Mouse (Mus musculus): ENCODE measurements around the gene Snapc5.

Gene Snapc5

DNA sequence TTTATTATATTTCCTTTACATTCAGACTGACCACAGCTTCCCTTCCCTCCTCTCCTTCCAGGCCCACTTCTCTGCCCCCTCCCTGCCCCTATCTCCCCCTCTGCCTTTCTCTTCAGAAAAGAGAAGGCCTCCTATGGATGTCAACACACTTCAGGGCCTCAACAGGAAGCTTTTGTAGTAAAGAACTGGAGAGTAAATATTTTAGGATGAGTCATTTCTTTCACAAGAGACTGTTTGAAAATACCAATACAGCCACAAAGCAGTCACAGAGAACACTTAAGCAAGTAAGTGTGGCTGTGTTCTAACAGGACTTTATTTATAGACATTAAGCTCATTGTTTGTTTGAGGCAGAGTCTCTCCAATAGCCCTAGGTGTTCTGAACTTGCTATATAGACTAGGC, 23.3 kb downstream of the Snapc5 start:
- DNase-seq, result no peak

DNA sequence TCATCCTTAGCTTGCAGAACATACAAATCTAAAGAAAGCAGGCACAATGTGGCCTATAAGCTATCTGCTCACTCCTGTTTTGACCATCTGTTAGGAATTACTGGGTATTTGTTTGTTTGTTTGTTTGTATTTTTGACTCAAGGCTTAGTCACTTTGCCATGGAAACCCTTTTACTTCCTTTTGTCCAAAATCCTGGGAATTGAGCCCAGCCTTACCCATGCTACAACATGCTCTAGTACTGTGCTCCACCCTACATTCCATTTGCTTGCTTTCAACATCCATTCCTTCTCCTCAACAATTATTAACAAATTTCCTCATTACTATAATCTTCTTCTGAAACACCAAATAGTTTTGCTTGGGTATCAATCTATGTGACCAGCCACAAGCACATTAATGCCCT, 23.8 kb downstream of the Snapc5 start:
- DNase-seq, result no peak

DNA sequence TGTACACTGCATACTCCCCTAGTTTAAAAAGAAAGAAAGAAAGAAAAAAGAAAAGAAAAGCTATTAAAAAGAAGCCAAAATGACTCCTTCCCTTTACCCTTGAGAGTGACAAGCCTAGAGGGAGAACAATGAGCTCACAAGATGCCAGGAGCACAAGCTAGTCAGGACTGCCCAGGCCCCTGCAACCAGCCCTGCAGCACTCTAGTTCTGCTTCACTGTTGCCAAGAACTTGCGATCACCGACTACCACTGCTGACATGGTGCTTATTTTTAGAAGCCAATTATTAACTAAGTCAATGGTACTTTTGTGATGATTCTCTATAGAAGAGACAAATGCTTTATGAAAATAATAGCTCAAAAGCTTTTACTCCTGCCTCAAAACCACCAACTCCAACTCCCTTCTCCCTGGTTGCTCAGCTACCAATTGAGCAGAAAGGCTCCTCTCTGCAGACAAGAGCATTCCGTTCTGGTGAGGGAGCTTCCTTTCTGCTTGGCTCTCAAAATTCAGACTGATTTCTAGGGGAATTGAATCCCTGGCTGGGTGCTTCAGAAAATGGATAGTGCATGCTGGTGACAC, 28.5 kb downstream of the Snapc5 start:
- DNase-seq, result no peak

DNA sequence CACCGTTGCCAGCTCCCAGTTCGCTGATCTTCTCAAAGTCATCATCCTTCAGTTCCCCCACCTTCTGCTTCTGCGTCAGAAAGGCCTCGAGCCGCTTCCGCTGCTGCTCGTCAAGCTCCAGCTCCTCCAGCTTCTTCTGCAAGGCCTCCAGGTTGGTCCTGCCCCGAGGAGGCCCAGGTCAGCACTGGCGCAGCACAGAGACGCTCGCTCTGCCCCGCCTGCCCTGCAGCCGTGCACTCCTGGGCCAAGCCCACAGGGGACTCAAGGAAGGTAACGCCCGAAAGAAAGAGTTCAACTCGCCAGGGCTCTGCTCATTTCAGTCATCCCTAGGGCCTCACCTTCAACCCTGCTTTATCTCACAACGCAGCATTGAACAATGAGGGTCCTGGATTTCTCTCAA, 35.4 kb downstream of the Snapc5 start:
- no peak for DNase-seq

DNA sequence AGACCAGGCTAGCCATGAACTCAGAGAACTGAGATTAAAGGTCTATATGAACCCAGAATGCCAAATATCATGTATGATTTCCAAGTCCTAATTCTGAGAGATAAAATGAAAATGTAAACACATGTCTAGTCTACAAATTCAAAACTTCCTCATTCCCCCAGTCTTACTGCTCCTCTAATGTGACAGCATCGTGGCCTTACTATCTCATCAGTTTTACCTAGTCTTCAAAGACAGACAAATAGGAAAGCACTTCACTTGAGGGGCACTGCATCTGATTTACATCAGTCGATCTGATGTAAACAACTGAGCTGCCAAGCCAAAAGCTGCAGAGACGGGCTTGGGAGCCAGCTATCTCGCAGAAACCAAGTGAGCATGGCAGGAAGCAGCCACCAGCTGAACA, 37.0 kb downstream of the Snapc5 start:
- DNase-seq, result no peak

GRCm38 (mm10) chr9:64216641-64217040, 37.6 kb downstream of the Snapc5 start:
- DNase-seq, result no peak

DNA sequence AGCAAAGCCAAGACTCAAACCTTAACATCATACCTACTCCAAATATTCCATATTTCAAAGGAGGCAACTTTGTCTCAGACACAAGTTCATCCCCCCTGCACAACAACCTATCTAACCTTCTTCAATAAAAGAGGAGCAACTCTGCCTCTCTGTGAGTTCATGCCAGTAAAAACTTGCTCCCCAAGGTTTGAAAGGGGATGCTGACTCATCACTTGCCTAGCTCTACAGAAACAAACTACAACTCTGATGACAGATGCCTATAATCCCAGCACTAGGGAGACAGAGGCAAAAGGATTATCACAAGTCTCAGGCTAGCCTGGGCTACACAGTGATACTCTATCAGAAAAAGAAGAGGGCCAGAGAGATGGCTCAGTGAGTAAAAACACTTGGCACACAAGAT, 38.8 kb downstream of the Snapc5 start:
- DNase-seq, result no peak

DNA sequence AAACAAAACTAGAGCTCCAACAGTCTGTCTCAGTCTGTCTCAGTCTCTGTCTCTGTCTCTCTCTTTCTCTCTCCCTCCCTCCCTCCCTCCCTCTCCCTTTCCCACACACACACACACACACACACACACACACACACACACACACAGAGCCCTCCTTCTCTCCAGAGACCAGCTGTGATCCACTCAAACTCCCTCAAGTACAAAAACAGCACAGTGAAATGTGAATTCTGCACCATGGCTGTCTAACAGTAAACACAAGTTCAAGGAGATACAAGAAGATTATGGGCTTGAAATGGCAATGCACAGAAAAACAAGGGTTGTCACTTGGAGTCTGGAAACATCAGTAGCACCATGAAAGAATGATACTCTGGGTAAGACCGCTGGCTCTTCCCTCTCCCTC, 40.2 kb downstream of the Snapc5 start:
- no peak for DNase-seq

DNA sequence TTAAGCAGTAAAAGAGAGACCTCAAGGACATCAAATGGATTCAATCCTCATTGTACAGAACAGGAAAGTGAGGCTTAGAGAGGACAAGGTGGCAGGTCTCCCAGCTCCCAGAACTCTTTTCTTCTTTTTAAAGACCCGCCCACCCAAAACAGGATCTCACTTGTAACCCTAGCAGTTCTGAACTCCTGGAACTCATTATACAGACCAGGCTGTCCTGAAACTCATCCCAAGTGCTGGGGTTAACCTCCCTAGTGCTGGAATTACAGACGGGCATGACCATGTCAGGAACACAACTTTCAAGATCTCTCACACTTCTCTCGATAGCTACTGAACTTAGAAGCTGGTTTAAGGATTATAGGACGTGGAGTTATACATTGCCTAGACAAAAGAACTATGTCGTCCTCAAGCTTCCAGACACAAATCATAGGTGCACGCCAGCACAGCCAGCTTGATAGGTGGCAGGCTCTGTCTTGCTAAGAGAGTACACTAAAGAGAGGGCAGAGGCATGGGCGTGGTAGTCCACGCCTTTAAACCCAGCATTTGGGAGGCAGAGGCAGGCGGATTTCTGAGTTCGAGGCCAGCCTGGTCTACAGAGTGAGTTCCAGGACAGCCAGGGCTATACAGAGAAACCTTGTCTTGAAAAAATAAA, 40.8 kb downstream of the Snapc5 start:
- DNase-seq, result no peak

DNA sequence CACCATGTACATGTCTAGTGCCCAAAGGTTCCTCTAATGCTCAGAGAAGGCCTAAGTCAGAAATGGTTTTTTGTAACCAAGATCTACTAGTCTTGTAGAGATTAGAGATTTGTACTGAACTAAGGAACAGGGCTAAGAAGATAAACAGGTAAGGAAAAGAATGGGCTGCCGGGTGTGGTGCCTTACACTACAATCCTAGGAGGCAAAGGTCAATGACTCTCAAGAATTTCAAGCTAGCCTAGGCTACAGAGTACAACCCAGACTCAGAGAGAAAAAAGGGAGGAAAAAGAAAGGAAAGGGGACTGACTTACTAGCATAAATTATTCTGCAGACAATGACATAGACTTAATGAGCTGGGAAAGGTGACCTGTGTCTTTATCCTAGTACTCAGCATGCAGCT, 41.5 kb downstream of the Snapc5 start:
- DNase-seq, result no peak

DNA sequence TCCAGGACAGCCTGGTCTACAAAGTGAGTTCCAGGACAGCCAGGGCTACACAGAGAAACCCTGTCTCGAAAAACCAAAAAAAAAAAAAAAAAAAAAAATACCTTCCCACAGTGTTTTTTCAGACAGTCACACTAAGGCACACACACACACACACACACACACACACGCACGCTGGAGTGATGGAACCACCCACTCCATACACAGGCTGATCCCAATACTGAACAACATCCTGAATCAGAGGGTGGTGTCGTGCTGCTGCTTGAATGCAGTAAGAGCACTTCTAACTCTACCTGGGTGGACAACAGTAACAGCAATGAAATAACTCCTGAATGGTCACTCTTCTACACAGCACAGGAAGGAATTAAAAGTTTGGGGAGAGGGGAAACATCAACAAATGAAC, 42.4 kb downstream of the Snapc5 start:
- no peak for DNase-seq

DNA sequence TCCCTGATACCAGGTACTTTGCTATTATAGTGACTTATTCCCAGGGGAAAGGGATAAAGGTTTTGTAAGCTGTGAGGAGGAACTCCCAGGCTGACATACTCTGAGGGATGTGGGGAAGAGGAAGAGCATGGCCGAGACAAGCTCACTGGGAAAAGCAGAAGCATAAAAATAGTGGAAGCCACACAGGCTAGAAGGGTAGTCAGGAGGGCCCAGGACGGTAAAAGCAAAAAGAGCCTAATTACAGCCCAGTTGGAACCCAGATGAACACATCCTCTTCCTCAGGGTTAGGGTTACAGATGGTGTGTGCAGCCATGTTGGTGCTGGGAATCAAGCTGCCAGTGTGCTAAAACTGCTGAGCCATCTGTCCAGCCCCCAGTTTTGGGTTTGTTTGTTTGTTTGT, 43.0 kb downstream of the Snapc5 start:
- DNase-seq, result no peak

DNA sequence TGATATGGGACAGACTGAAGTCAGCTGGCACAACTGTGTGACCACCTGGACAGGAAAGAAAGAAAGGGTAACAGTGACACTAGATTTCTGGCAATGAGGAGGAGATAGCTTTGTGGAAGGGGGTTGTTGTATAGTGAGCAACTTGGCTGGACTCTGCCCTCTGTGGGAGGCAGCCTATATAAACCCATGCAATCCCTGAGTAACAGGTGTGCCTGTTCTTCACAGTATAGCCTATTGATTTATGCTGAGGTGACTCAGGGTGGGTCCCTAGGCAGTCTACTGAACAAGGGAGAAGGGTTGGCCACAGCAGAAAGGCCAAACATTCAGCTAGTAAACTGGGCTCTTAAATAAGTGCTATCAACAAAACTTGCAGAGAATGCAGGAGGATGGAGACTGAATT, 46.7 kb downstream of the Snapc5 start:
- DNase-seq, result no peak

- peak; percentile 5 for DNase-seq
These were observed 48.7 kb downstream of the Snapc5 start for GRCm38 (mm10) chr9:64227736-64228135.

DNA sequence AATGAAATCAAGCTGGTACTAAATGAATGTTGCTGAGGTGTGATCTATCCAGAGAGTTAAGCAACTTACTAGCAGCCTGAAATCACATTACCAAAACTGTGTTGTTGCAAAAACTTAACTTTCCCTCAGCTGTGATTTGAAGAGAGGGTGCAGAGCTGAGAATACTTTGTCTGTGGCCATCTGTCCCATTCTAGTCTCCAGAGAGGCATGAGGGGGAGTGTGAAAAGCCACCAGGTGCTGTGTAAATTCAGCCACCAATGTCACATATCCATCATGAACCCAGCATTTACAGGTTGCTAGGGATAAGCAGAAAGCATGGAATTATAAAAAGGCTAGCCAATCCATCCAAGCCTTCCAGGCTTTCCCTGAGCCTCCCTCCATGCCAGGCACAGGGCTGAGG, 49.9 kb downstream of the Snapc5 start:
- DNase-seq, result no peak

- no peak for DNase-seq
These were observed 52.1 kb downstream of the Snapc5 start for GRCm38 (mm10) chr9:64231171-64231570.

GRCm38 (mm10) chr9:64231674-64232073, 52.6 kb downstream of the Snapc5 start:
- no peak for DNase-seq

DNA sequence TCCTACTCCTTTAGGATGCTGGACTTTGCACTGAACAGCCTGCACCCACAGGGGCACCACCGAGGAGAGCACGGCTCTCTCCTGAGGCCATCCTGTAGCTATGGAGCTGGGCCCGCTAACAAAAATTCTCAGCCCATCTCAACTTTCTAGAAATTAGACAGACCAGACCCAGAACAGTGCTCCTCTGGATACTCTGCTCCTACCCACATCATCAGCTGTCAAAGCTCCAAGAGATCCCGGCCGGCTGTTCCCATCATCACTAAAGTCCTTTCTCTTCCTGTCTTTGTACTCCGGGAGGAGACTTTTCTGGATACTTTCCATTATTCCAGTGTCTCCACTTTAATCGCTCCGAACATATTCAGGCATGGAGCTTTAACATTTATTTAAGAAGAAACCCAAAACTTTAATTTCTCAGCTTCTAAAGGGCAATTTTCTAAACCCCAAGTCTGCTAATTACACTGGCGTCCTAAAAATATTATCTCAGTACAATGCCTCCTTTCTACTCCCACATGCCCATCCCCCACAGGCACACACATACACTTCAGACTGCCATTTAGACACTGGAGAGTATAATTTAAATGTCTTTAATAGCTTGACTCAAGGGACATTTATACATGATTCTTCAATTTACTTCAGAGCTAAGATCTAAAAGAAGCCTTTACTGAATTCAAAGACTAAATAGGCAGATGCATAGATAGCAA, 53.3 kb downstream of the Snapc5 start:
- peak; percentile 5 for DNase-seq
